Mouse (Mus musculus): ENCODE measurements at regions not wholly inside any gene's neighbourhood (a gene's known extent, or its start where the extent isn't known, plus 50 kb on each side); places are given as distances from the start of the nearest gene placed in this dataset.
A peak's percentile ranks its signal among the peaks of the same experiment; 100 is the strongest.
"Not testable (repeated sequence)": the region's sequence is repeated elsewhere in the genome, so short reads cannot be mapped to it uniquely, and the experiment has no call there.

- DNase-seq (ENCODE audit: low spot score in 2 of 2): no peak
Observed at GRCm38 (mm10) chr12:90664436-90664835, 73.8 kb downstream of the Dio2 start.

- no peak for DNase-seq (ENCODE audit: low spot score in 2 of 2)
Observed at GRCm38 (mm10) chr12:90645452-90645851, 92.8 kb downstream of the Dio2 start.

GRCm38 (mm10) chr12:90643891-90644290 lies 94.3 kb downstream of the Dio2 start:
- DNase-seq (ENCODE audit: low spot score in 2 of 2): no peak

GRCm38 (mm10) chr12:90624856-90625255 lies 113.4 kb downstream of the Dio2 start:
- no peak for DNase-seq (ENCODE audit: low spot score in 2 of 2)

GRCm38 (mm10) chr12:90623426-90623825 lies 114.8 kb downstream of the Dio2 start:
- DNase-seq (ENCODE audit: low spot score in 2 of 2): no peak

- no peak for DNase-seq (ENCODE audit: low spot score in 2 of 2)
Observed at GRCm38 (mm10) chr12:90608810-90609209, 129.4 kb downstream of the Dio2 start.

GRCm38 (mm10) chr12:90607894-90608293 lies 130.3 kb downstream of the Dio2 start:
- DNase-seq (ENCODE audit: low spot score in 2 of 2): no peak

GRCm38 (mm10) chr12:90580006-90580405 lies 158.2 kb downstream of the Dio2 start:
- no peak for DNase-seq (ENCODE audit: low spot score in 2 of 2)

- DNase-seq (ENCODE audit: low spot score in 2 of 2): no peak
Observed at GRCm38 (mm10) chr12:90576103-90576502, 162.1 kb downstream of the Dio2 start.

- no peak for DNase-seq (ENCODE audit: low spot score in 2 of 2)
Observed at GRCm38 (mm10) chr12:90571907-90572306, 166.3 kb downstream of the Dio2 start.

GRCm38 (mm10) chr12:90571506-90571905 lies 166.7 kb downstream of the Dio2 start:
- no peak for DNase-seq (ENCODE audit: low spot score in 2 of 2)

- peak; percentile 28 to 36 for DNase-seq (ENCODE audit: low spot score in 2 of 2)
Observed at GRCm38 (mm10) chr12:90566349-90566748, 171.9 kb downstream of the Dio2 start.

GRCm38 (mm10) chr12:90565051-90565450 lies 173.2 kb downstream of the Dio2 start:
- no peak for DNase-seq (ENCODE audit: low spot score in 2 of 2)

GRCm38 (mm10) chr12:90564594-90564993 lies 173.6 kb downstream of the Dio2 start:
- not testable (repeated sequence) for DNase-seq (ENCODE audit: low spot score in 2 of 2)

GRCm38 (mm10) chr12:90542361-90542760 lies 195.9 kb downstream of the Dio2 start:
- DNase-seq (ENCODE audit: low spot score in 2 of 2): no peak
